Mouse (Mus musculus) regulatory T cell (primary cell): Measurements from ENCODE around the gene Pnn.

Source experiments
- in situ Hi-C: fragments of 300-600 bp; cut with MboI, MseI; formaldehyde crosslinking; loops from one replicate; pipeline ENCODE4 v1.15.1; 2025; ENCODE audit warnings: high pct_unique_total_duplicates

The Pnn gene

DNA sequence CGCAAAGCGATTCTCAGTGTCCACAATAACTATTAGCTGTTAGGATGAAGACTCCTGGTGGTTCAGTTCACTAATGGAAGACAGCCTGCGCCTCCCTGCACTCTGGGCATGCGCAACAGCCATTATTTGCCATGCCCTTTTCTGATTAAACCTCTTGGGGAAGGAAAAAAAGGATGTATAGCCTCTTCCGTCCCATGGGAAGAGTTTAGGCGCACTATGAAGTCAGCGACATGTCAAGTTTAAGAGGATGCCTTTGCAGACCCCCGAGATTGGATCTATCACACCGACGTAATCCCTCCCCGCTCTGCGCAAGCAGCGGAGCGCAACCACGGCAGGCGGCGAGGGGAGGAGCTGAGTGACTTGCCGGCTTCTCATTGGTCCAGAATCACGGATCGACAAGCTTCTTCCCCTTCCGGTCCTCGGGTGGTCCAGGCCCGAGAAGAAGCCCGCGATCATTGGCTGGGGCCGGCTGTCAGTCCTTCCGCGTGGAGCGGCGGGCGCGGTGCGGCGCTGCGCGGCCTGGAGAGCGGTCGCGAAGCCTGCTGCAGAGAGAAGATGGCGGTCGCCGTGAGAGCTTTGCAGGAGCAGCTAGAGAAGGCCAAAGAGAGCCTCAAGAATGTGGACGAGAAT is at the start of gene Pnn:
Pnn (plus strand) TSS at position 437 of the 630 bp plus-strand sequence.
- in situ Hi-C loops = loop anchor here (25.0 kb wide), 1 partner anchor 146 kb away; the partner anchor contains the start of gene Fbxo33

GRCm38 (mm10) chr12:59017970-59018369 is 48.7 kb upstream of the Pnn start:
- in situ Hi-C loops = no loop called here

- in situ Hi-C loops = no loop called here
These were observed 46.8 kb upstream of the Pnn start for GRCm38 (mm10) chr12:59019891-59020290.

DNA sequence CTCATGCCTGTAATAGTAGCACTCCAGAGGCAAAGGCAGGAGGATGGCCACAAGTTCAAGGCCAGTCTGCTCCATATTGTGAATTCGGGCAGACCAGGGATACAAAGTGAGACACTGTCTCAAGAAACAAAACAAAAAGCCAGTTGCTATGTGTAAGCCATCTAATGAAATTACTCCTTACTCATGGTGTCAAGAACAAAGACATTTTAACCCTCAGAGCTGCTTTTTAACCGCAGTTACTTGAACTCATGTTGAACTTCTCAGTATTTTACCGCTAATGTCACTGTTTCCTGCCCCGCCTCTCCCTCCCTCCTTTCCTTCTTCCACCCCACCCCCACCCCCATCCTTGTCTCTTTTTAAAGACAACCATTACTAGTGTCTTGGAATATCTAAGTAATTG is 45.4 kb upstream of the Pnn start:
- in situ Hi-C loops = no loop called here

DNA sequence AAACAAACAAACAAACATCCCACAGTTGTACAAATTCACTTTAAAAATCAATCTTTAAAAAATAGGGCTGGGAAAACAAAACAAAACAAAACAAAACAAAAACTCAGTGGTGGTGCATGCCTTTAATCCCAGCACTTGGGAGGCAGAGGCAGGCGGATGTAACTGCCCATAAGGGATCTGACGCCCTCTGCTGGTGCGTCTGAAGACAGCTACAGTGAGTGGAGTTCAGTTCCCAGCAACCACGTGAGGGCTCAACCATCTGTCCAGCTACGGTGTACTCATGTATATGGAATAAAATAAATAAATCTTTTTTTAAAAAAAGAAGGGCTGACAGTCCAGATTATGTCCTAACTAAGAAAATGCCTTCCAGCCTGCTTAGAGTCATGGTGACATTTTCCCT is 34.6 kb upstream of the Pnn start:
- in situ Hi-C loops = no loop called here

GRCm38 (mm10) chr12:59039162-59039970 is 27.3 kb upstream of the Pnn start:
- in situ Hi-C loops = loop anchor here (5.0 kb wide), 1 partner anchor 98 kb away; no protein-coding TSS in a partner anchor

DNA sequence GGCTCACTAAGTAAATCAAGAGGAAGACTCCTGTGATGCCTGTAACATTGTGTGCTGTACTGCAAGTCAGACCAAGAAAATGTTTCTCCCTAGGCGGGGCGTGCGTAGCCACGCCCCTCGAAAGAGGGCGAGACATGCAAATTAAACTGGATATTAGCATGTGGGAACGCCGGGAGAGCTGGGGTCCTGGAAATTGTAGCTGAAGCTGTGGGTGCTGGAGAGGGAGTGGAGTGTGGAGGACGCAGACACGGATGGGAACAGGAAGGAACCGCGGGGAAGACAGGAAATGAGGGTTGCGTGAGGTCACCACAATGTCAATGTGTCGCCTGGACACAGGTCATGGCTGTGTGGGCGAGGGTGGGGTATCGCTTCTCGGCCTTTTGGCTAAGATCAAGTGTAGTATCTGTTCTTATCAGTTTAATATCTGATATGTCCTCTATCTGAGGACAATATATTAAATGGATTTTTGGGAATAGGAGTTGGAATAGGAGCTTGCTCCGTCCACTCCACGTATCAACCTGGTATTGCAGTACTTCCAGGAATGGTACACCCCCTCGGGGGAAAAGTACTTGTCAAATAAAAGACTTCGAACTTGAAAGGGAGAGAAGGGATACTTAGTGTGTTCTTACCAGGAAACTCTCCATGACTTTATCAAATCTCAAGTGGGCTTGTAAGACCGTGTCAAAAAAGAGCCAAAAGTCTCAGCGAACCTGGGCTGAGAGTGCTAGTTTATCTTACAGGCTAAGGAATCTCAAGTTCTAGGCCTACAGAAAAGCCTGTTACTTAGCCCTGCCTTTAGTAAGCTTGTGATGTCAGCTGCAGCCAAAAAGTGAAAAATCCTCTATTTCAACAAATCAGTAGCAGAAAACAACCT is 26.5 kb upstream of the Pnn start:
- in situ Hi-C loops = loop anchor here (5.0 kb wide), 1 partner anchor 97 kb away; no protein-coding TSS in a partner anchor

DNA sequence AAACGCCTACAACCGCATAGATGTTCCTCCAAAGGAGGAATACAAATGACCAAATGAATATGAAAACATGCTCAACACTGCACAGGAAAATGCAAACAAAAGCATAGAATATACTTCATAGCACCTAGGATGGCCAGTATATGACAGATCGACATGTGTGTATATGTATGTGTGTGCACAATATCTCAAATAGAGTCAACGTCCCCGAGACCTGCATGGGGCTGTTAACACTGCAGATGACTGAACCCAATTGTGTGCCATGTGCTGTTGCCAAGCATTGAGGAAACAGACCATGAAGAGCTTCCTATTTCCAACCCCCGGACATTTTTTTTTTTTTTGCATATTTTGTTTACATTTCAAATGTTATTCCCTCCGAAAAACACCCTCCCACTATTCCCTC is 25.8 kb upstream of the Pnn start:
- in situ Hi-C loops = no loop called here

DNA sequence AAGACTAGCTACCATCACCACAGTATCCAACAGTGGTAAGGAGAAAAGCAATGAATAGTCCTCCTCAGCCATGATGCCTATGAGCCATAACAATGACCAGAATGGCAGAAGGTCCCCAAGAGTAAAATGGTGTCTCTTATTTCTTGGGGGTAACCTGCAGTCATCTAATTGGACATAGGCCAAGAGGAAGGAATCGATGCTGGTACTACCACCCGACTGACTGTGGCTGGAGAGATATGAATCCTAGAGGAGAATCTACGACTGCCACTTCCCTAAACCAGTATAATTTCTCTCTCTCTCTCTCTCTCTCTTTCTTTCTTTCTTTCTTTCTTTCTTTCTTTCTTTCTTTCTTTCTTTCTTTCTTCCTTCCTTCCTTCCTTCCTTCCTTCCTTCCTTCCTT is 14.2 kb upstream of the Pnn start:
- in situ Hi-C loops = loop anchor here (25.0 kb wide), 1 partner anchor 160 kb away; the partner anchor contains the start of gene Fbxo33

- in situ Hi-C loops = loop anchor here (25.0 kb wide), 1 partner anchor 159 kb away; the partner anchor contains the start of gene Fbxo33
These were observed 13.5 kb upstream of the Pnn start for GRCm38 (mm10) chr12:59053166-59053565.

DNA sequence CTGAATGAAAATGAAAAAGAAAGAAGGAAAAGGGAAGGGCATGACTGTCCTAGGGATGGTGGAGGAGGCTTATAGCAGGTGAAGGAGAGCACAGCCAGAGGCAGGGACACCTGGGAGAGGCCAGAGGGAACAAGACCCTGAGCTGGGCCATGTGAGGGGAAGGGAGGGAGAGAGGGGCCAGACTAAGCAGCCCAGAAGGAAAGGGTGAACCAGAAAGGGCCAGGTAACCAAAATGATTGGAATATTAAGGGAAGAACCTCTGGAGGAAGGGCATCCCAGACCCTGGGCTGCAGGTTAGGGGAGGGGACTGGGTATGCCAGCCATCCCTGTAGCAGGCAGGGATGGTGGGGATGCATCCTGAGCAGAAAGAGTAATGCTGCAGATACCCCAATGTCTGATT is 12.7 kb upstream of the Pnn start:
- in situ Hi-C loops = loop anchor here (25.0 kb wide), 1 partner anchor 158 kb away; the partner anchor contains the start of gene Fbxo33

DNA sequence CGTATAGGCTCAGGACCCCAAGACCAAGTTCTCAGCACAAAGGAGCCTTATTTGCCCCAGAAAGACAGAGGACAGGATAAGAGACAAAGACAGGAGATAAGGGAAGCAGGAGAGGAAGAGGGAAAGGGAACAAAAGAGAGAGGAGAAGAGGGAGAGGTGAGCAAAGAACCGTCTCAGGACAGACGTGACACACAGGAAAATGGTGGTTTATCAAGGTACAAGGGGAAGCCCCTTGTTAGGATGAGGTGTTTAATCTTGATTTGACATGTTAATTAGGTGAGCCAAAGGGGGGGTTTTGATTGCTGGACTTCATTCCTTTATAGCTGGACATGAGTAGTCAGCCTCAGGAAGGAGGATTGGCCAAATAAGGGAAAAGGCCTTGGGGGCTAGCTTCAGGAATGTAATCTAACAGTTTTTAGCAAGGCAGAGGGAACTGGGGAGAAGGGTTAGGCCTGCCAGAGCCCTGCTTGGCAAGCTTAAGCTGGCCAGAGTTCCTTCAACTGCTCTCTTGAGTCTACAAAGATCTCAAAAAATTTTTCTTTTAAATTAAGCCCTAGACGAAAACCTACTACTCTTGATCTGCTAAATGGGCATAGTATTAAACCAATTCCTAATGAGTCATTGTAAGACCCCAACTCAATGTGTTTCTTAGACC is 11.4 kb upstream of the Pnn start:
- in situ Hi-C loops = loop anchor here (25.0 kb wide), 1 partner anchor 157 kb away; the partner anchor contains the start of gene Fbxo33

DNA sequence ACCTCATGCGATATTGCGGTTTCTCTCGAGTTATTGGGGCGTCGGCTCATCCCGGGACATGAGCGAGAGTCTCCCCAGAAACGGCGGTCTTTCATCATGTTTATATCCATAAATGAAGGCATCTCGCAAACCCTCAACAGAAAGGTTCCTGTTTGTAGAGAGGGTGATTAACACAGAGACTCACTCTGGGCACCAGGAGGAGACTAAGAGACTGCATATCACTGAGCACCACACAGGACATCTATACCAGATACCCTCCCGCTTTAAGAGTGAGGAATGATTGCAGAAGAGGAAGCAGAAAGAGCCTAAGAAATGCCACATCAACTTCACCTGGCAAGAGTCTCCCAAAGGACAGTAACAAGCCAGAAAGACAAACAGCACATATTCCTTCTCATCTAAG is 10.5 kb upstream of the Pnn start:
- in situ Hi-C loops = loop anchor here (25.0 kb wide), 1 partner anchor 156 kb away; the partner anchor contains the start of gene Fbxo33

DNA sequence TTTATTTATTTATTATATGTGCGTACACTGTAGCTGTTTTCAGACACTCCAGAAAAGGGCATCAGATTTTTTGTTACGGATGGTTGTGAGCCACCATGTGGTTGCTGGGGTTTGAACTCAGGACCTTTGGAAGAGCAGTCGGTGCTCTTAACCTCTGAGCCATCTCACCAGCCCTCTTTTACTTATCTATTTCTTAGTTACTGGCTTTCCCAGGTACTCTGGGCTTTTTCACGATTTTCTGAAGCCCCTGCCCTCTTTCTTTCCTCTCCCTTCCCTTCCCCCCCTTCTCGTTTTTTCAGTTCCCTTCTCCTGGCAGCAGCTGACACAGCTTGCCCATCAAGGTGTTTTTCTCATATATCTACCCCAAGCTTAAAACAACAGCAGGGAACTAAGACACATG is 8.4 kb upstream of the Pnn start:
- in situ Hi-C loops = loop anchor here (25.0 kb wide), 1 partner anchor 154 kb away; the partner anchor contains the start of gene Fbxo33

DNA sequence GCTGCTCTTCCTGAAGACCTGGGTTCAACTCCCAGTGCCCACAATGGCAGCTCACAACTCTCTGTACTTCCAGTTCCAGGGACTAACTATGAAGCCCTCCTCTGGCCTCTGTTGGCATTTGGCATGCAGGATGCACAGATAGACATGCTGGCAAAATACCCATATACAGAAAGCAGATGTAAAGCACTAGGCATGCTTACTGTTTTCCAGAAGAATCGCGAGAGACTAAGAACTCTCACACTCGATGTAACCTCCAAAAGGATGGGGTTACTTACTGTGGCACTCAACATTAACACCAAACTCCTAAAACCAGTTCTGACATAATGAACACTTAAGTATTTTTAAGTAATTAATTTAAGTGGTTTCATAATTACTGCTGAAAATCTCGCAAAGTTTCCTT is 6.4 kb upstream of the Pnn start:
- in situ Hi-C loops = loop anchor here (25.0 kb wide), 1 partner anchor 152 kb away; the partner anchor contains the start of gene Fbxo33

DNA sequence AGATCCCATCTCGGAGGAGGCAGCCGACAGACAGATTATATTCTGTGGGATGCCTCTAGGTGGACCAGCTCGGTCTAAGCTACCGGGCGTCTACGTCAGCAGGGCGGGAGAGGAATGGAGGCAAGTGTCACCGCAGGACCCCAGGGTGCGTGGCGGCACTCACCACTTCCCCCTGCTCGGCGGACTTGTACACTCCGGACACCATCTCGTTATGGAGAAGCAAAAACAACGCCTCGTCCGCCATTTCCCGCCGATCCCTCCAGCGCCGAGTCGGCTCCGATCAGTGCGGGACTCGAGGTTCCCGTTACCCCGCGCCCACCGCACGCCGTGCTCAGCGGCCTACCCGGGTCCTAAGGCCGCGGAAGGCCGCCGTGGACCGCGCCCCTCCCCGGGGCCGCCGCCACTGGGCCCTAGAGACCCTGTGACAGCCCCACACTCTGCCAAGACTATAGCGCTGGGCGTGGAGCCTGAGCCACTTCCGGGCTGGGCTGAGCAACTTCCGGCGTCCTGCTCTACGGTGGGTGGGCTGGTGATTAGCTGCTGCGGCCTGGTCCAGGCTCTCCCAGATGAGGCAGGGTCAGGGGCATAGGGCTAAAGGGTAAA is 5.6 kb upstream of the Pnn start, which contains the start of gene Trappc6b:
Trappc6b (minus strand) TSS at position 480 of the 603 bp plus-strand sequence.
- in situ Hi-C loops = loop anchor here (25.0 kb wide), 1 partner anchor 151 kb away; the partner anchor contains the start of gene Fbxo33

- in situ Hi-C loops = loop anchor here (25.0 kb wide), 1 partner anchor 147 kb away; the partner anchor contains the start of gene Fbxo33
These were observed 1.8 kb upstream of the Pnn start for GRCm38 (mm10) chr12:59064837-59065236.

GRCm38 (mm10) chr12:59065776-59066175 is 908 bp upstream of the Pnn start:
- in situ Hi-C loops = loop anchor here (25.0 kb wide), 1 partner anchor 147 kb away; the partner anchor contains the start of gene Fbxo33

- in situ Hi-C loops = loop anchor here (25.0 kb wide), 1 partner anchor 145 kb away; the partner anchor contains the start of gene Fbxo33
These were observed 411 bp downstream of the Pnn start for GRCm38 (mm10) chr12:59067095-59067494.

DNA sequence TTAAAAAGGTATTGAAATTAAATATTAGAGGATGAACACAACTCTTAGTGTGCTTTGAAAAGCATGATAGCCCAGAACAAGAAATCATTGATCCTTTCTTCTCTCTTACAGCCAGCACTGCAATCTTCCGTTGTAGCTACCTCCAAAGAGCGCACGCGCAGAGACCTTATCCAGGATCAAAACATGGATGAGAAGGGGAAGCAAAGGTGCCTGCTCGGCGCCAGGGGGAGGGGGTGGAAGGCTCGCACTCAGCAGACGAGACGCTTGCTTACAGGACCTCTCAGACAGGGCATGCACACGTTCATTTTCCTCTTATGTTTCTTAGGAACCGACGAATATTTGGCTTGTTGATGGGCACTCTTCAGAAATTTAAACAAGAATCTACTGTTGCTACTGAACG is 2.1 kb downstream of the Pnn start:
- in situ Hi-C loops = loop anchor here (25.0 kb wide), 1 partner anchor 144 kb away; the partner anchor contains the start of gene Fbxo33
